Mouse (Mus musculus) layer of hippocampus, adult 18-20 months (tissue): ENCODE results near the gene Zbtb9. TPM values are rescaled to one million over a fixed set of nuclear protein-coding genes. Genes with fewer than 3 reads are reported as not detected.
"Not testable (repeated sequence)": the region's sequence is repeated elsewhere in the genome, so short reads cannot be mapped to it uniquely, and the experiment has no call there.

Experiments
- DNase-seq, 2 experiments: peaks; one replicate each; pipeline ENCODE4 v3.0.0; 2022; ENCODE audit warnings: low spot score in 2 of 2
- total RNA-seq, 2 experiments: library from RNA; stranded (reverse); gene quantifications; 2 replicates each; pipeline ENCODE4 v1.2.3; 2021

The Zbtb9 gene
- total RNA-seq, 2 experiments from 2014 or later = 15.2 to 15.5 TPM

DNA sequence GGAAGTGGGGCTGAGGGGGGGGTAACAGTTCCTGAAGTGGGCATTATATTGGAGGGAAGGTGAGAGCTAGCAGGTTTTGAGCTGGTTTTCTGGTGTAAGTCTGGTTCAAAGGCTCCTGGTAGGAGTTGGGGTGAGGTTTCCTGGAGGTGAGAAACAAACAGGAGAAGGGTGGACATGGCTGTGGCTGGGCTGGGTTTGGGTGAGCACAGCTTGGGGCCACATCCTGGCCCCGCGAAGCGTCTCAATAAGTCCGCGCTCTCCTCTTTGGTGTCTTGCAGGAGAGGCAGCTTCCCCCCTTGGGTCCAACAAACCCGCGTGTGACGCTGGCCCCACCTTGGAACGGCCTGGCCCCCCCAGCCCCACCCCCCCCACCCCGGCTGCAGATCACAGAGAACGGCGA is 2.7 kb upstream of the Zbtb9 start:
- no peak for DNase-seq

DNA sequence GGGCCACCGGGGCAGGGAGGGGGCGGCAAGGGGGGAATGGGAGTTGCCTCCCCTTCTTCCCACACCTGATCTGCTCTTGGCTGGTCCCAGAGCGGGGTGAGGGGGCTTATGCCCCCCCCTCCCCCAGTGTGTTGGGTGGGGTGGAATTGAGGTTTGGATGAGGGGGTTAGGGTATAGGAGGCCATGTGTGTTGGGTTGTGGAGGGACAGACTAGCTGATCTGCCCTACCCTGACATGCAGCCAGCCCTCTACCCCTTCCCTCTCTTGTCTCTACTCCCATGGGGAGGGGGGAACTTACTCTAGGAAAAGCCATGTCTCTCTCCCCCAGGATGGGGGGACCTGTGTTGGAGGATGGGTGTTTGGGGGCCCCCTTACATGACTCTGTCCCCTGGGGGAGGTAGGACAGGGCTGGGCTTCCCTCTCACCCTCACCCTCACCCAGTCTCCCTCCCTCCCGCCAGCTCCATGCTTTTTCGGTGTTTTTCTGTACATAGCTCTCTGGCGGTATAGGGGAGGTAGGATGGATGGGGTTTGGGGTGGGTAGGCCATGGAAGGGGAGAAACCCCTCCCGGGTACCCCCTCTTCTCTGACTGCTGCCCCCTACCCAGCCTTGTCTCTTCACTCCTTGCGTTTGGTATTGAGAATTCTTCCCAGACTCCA is 1.6 kb upstream of the Zbtb9 start:
- no peak for DNase-seq

DNA sequence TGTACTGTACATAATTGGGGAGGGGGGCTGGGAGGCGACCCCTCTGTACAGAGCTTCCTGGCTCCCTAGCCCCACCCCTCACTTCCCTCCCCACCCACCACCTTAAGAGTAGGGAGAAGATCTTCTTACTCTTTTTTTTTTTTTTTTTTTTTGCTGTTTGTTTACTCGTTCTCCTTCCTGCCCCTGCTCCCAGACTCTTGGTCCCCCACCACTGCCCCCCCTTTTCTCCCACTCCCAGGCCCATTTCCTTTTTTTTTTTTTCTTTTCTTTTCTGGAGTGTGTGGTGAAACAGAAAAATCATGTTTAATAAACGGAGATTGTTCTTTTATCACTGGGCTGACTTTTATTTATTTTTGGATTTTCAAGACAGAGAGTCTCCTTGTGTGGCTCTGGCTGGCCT is 860 bp upstream of the Zbtb9 start:
- DNase-seq = no peak

DNA sequence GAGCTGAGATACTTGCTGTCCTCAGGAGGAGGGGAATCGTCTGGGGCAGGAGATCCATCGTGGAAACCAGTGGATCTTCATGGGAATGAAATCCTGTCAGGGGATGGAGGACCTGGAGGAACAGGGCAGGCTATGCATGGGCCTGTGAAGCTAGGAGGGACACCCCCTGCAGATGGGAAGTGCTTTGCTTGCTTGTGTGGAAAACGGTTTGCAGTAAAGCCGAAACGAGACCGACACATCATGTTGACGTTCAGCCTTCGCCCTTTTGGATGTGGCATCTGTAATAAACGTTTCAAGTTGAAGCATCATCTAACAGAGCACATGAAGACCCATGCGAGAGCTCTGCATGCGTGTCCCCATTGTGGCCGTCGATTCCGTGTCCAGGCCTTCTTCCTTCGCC is 1.6 kb downstream of the Zbtb9 start:
- no peak for DNase-seq

DNA sequence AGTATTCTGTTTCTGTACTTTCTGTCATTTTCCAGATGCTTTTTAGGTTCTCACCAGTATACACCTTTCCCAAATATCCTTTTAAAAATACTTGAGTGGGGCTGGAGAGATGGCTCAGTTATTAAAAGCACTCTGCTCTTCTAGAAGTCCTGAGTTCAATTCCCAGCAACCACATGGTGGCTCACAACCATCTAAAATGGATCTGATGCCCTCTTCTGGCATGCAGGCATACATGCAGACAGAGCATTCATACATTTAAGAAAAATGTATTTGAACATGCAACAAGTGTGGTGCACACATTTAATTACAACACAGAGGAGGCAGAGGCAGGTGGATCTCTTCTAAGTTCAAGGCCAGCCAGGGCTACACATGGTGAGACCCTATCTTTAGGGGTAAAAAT is 2.4 kb downstream of the Zbtb9 start:
- no peak for DNase-seq

DNA sequence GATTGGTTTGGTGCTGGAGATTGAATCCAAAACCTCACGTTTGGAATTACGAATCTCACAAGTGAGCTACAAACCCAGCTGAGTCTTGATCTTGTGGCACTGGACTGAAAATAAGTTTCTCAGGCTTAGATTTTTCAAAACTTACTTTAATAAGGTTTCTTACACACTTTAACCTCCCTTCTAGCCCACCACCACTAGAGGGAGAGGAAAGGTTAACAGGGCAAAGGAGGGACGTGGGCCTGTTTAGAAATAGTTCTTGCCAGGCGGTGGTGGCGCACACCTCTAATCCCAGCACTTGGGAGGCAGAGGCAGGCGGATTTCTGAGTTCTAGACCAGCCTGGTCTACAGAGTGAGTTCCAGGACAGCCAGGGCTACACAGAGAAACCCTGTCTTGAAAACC is 4.4 kb downstream of the Zbtb9 start:
- DNase-seq = not testable (repeated sequence)

DNA sequence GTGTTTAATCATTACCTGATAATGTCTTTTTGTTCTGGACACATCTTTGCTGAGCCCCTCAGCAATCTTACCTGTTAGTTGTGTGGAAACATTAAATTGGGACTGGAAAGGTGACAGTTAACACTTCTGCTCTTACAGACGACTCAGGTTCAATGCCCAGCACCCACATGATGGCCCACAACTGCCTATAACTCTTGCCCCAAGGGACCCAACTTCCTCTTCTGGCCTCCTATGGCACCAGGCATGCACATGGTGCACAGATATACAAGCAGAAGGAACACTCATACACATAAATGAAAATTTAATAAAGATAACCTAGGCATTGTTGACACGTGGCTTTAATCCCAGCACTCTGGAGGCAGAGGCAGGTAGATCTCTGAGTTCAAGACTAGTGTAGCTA is 6.5 kb downstream of the Zbtb9 start:
- no peak for DNase-seq

DNA sequence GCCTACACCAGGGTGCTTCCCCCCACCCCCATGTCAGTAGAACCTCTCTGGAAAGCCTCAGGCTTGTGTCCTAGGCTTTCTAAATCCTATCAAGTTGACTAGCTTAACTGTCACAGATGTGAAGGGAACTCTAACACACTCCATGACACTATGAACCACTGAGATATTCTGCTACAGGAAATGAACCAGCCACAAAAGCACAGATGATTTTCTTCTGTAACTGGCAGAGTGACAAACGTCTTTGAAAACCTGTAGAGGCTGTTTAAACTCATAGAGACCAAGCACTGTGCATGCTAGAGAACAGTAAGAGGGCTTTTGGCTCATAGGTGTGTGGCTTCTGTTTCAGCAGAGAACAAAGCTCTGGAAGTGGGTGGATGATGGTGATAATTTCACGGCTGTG is 8.1 kb downstream of the Zbtb9 start:
- no peak for DNase-seq

DNA sequence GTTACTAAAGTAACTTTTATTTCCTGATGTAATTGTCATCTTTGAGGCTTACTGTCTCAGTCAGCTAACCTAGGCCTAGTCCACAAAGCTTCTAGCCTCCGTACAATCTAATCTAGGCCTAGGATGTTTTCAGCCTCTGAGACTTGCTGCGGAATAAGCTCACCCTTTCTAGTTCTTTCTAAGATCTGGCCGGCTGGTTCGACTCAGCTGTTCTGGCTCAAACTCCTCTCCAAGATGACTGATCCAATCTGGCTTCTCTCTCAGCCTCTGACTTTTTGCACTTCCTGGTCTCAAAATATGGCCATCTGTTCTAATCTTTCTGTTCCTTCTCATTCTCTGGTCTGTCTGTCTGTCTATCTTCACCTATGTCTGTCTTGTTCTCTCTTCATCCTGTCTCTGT is 10.4 kb downstream of the Zbtb9 start:
- DNase-seq = no peak

DNA sequence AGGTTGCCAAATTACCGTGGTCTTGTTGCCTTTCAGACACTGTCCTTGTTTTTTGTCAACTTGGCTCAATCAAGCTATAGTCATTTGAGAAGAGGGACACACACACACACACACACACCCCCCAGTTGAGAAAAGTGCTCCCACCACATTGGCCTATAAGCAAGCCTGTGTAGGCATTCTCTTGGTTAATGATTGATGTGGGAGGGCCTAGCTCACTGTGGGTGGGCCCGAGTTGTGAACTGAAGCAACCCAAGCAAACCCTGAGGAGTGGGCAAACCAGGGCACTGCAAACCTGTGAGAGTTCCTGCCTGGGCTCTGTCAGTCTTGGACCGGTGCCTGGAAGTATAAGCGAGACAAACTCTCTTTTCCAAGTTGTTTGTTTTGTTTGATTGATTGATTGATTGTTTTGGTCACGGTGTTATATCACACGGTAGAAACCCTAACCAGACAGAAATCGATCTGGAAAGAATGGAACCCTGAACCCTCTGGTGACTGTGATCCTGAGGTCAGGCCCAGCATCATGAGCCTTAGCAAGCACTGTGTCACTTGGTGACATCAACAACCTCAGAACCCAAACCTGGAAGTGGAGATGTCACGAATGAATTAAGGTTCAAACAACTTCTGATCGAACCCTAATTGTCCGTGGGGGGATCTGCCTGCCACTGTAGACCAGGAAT is 12.7 kb downstream of the Zbtb9 start:
- DNase-seq = no peak

DNA sequence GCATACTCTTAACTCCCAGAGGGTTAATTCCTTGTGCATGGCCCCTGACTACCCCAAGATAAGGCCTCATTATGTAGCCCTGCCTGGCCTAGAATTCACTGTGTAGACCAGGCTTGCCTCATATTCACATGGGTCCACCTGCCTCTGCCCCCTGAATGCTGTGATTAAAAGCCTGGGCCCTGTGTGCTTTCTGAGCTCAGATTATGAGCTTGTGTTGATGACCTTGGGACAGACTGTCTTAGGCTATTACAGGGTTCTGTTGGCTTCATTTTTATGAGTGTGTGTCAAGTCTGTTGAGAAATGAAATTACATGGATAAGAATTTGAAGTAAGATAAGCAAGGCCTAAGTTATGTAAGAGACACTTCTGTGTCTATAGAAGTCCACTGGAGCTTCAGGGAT is 17.6 kb downstream of the Zbtb9 start:
- no peak for DNase-seq

DNA sequence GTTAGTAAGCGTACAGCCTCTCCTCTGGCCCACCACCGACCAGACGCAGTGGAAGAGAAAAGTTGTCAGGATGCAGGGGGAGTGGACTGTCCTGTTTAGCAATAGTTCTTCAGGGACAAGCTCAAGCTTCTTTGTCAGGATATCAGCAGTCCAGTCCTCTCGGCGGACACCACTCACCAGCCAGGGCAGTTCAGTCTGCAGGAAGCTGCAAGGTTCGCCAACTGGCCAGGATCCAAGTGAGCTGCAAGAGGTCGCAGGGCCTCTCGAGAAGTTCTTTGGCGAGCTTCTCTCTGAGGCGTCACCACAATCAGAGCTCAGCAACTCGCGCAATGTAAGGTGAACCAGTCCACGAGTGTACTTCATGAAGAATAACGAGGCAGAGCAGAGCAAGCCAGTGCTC is 21.4 kb downstream of the Zbtb9 start:
- no peak for DNase-seq

DNA sequence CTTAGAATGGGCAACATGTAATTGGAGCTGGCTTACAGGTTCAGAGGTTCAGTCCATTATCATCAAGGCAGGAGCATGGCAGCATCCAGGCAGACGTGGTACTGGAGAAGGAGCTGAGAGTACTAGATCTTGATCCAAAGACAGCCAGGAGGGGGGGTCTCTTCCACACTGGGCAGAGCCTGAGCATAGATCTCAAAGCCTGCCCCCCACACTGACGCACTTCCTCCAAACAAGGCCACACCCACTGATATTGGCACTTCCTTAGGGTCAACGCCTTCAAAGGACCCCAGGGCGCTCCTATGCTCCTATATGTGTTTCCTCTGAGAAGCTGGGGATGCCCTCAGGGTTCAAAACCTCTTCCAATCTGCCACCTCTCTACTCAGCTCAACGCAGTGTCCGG is 22.0 kb downstream of the Zbtb9 start:
- no peak for DNase-seq

DNA sequence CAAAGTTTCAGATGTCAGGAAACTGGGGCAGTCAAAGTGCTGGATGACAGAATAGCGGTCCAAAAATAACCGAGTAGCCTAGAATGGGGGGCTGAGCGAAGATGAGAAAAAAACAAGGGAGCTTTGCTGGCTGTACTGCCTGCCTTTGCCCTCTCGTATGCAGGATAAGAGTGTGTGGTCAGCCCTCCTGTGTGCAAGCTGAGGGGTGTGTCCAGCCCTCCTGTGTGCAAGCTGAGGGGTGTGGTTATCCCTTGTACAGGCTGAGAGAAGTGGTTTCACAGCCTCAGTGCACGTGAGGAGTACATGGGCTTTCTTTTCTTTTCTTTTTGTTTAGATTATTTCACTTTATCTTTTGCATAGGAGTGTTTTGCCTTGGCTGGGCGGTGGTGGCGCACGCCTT is 22.6 kb downstream of the Zbtb9 start:
- DNase-seq = no peak

DNA sequence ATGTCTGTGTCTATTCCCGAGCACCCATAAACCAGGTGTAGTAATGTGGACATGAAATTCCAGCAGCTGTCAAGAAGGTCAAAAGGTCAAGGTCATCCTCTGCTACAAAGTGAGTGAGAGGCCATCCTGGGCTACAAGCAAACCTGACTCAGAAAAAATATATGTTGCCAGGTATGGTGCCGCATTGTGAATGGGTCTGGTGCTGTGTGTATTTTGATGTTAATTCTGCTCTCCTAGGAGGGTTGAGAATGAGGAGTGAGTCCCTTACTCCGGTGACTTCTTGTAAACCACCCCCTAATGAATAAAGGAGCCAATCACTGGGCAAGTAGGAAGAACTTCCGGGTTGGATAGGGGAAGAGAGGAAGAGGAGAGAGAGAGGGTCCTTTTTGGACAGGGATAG is 24.7 kb downstream of the Zbtb9 start:
- no peak for DNase-seq

DNA sequence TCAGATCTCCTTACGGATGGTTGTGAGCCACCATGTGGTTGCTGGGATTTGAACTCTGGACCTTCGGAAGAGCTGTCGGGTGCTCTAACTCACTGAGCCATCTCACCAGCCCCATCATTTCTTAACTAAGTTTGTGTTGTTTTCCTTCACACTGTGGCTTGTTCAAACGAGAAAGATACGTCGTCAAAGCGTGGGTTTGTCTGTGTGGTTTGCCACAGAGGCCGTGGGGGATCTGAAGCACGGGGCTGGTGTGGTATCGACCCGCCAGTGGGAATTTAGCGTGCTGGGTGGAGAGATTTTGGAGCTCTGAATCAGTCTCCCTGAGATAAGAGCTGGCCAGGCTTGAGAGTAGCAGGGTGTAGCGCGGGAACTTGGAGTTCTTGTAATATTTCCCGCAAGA is 25.3 kb downstream of the Zbtb9 start:
- no peak for DNase-seq

DNA sequence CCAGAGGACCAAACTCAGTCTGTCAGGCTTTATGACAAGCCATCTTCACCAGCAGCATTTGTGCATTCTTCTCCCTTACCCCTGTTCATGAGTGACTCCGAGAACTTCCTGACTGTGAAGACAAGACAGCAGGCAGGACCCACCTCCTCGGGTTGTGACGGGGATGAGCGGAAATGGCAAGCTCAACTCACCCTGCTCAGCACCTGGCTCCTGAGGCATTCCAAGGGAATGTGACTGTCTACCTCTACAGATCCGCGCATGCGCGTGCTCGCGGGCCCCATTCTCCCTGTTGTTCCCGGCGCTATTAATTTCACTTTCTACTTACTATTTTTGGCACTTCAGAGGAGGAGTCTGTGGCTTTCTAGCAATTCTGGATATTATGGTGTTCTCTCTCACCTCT is 27.0 kb downstream of the Zbtb9 start:
- DNase-seq = peak in 1 of 2 experiments; percentile 57

DNA sequence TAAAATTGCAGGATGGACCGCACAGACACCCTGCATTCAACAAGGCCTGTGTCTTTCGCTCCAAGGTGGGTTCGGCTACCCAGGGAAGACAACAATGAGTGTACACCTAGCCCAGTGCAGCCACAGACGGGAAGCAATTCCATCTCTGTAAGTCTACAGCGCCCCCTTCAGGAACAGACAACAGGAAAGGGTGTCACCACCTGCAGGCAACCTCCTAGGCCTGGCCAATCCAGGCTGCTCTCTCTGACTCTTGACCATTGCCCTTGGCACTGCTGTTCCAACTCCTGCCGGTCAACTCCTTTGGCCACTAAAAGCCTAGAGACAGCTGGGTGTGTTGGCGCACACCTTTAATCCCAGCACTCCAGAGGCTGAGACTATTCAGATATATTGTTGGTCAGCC is 28.2 kb downstream of the Zbtb9 start:
- DNase-seq = no peak

DNA sequence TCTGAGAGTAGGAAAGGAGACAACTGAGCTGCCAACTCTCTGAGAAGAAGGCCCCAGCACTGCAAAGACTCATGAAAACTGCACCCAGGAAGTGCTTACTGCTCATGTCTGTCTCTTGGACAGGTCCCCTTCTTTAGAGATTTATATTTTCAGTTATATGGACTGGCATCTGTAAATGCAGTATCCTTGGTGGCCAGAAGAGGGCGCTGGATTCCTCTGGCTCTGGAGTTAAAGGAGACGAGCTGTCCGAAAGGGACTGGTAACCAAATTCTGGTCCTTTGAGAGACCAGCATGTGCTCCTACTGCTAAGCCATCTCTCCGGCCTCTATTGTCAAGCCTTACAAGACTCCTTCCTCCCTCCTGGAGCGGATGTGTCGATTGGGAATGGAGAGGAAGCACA is 28.9 kb downstream of the Zbtb9 start:
- no peak for DNase-seq

DNA sequence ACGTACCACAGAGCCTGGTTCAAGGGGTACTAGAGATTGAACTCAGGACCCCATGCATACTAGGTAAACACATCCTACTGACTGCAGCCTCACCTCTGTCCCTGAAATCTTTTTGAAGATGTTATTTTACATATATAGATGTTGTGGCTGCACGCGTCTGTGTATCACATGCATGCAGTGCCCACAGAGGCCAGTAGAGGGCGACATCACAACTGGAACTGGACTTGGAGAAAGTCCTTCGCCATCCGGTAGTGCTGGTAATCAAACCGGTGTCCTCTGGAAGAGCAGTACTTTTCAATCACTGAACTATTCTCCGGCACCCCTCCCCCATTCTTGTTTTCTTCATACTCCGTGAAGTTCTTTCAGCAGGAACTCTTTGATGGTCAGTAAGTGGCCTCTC is 31.5 kb downstream of the Zbtb9 start:
- DNase-seq = no peak

DNA sequence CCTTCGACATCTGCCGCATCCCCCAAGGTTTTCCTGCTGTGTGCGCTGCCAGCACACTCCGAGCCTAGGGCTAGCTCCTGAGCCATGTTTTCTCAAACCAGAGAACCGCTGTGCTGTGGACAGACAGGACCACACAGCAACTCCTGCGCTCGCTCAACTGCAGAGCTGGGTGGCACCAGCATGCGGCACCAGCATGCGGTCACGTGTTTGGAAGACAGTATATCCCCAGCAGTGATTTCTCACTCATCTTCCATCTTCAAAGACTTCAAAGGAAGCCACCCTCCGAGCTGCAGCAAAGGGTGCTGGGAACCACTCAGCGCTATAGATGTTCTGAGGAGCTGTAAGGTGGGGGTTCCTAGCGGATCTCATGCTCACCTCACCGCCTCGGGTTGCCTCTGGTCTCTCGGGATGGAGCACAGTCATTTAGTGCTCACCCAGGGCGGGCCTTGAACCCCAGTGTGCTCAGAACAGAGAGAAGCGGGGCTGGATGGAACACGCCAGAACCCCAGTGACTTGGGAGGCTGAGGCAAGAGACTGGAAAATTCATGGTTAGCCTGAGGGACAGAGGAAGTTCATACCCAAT is 32.0 kb downstream of the Zbtb9 start:
- no peak for DNase-seq

DNA sequence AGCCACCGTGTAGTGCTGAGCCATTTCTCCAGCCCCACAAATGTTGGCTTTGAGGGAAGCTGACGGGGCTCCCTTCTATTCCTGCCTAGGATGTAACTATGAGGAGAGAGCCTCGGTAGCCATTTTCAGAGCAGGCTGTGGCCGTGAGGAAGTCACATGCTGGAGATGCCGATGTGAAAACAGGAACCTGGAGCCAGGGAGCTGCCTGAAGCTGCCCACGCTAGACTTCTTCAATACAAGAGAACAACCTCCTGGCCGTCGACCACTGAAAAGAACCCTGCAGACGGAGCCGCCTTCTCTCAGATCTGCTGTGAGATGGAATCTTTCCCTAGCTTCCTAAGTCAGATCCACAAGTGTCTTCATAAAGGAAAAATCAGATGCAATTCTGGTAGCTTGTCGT is 32.7 kb downstream of the Zbtb9 start:
- DNase-seq = peak in 1 of 2 experiments; percentile 34

DNA sequence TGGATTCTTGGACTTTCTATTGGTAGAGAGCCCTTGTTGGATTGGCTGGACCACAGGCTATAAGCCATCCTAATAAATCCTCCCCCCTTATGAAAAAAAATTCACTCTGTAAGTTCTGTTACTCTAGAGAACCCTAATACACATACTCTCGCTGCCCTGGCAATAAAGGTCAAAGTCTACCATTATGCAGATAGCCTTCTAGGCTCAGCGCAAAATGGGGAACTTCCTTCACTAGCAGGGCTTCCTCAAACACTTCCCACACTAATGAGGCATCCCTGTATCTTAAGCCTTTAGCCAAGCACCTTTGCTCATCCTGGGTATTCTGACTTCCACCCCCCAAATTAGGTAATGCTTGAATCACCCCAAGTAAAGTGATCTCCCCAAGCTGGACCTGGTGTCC is 35.3 kb downstream of the Zbtb9 start:
- no peak for DNase-seq
